Mouse (Mus musculus) C2C12 (cell line): Measurements from ENCODE around the gene Tuba1b.

Experiments used
- CEBPB ChIP-seq: IDR thresholded peaks from one replicate; pipeline ENCODE4 v1.6.1; 2011; ENCODE audit warnings: low read depth, mild to moderate bottlenecking, control low read depth, moderate library complexity
- CTCF ChIP-seq: IDR thresholded peaks from one replicate; pipeline ENCODE4 v1.5.1; 2011; ENCODE audit not compliant: control insufficient read depth, insufficient read depth, insufficient read length
- MYOG ChIP-seq: IDR thresholded peaks from one replicate; pipeline ENCODE4 v1.6.1; 2011; ENCODE audit not compliant: control insufficient read depth, insufficient read length; ENCODE audit errors: extremely low read depth

DNA sequence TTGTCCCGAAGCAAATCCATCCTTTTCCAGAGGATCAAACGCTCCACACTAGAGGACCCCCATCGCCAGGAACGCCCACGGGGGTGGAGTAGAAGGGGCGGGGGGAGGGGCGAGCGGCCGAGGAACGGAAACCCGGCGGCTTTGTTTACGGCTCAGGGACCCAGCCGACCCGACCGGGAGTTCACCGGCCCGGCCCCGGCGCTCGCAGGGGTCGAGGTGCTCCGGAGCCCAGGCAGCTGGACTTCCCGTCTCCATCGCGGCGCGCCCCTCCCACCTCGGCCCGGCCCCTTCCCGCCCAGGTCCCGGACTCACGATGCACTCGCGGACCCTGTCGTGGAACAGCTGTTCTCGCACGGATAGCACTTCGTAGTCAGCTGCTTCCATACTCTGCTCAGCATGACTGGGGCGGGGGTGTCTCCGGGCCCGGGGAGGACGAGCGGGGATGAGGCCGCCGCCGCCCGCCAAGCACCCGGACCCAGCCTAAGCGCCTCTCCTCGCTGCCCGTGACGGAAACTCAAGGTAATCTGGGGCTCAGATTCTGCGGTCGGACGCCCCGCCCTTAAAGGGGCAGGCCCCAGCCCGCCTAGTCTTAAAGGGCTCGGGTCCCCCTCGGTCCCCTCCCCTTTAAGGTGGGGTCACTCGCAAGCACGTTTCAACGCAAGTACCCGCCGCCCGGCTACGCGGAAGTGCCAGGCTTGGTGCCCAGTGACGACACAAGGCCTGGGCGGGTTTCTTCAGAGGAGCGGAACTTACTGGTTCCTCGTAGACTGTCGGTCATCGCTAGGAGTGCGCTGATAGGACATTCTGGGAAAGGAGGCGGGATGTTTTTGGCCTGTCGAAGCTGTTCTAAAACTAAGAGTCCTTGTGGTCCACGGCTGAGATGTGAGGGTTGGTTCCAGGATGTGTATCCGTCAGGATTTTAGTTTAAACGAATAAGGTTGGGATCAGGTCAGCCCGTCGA, 16.5 kb downstream of the Tuba1b start, which contains the start of gene Lmbr1l:
- no peak for TF ChIP-seq CTCF
- TF ChIP-seq MYOG: no peak
- no peak for TF ChIP-seq CEBPB
